Mouse (Mus musculus) megakaryocyte-erythroid progenitor cell, adult 5 weeks (primary cell): ENCODE results near the gene Rasgef1c. TPM values are rescaled to one million over a fixed set of nuclear protein-coding genes. Genes with fewer than 3 reads are reported as not detected.

Experiments
- polyA plus RNA-seq: library from polyadenylated mRNA; stranded (reverse); fragments of >175 nt; gene quantifications from 2 replicates; pipeline ENCODE4 v1.2.3, GENCODE M21; 2012

The Rasgef1c gene
- 0.28 and 0.48 TPM in 2 replicates for polyA plus RNA-seq

DNA sequence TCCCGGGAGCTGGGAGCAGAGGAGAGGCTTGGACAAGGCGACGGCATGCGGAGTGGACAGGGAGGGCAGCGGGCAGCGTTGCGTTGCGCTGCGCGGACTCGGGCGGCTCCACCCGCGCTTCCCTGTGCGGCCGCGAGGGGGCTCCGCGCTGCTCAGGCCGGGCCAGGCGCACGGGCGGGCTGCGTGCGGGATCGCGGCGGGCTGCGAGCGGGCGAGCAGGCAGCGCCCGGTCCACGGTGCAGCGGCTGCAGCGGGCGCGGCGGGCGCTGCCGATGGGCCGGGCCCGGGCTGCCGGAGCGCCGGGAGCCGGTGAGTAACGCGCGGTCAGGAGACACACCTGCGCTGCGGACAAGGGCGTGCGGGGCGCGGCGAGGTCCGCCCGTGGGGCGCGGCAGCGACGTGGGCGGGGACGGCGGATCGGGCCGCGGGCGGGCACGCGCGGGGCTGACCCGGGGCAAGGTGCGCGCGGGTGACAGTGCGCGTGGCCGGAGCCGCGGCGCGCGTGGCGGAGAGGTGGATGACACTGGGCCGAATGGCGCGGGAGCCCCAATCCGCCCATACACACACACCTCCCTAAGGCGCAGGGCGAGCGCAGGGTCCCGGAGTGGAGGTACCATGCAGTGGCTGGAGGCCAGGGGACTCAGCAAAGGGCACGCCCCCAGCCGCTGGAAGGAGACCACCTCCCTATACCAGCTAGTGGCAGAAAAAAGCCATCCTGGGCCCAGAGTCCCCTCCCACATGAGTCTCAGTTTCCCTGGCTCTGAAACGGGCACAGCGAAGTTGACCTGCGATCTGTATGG is at the start of gene Rasgef1c:
TSS of gene Rasgef1c (plus strand) at position 177 of the 800 bp plus-strand sequence.

DNA sequence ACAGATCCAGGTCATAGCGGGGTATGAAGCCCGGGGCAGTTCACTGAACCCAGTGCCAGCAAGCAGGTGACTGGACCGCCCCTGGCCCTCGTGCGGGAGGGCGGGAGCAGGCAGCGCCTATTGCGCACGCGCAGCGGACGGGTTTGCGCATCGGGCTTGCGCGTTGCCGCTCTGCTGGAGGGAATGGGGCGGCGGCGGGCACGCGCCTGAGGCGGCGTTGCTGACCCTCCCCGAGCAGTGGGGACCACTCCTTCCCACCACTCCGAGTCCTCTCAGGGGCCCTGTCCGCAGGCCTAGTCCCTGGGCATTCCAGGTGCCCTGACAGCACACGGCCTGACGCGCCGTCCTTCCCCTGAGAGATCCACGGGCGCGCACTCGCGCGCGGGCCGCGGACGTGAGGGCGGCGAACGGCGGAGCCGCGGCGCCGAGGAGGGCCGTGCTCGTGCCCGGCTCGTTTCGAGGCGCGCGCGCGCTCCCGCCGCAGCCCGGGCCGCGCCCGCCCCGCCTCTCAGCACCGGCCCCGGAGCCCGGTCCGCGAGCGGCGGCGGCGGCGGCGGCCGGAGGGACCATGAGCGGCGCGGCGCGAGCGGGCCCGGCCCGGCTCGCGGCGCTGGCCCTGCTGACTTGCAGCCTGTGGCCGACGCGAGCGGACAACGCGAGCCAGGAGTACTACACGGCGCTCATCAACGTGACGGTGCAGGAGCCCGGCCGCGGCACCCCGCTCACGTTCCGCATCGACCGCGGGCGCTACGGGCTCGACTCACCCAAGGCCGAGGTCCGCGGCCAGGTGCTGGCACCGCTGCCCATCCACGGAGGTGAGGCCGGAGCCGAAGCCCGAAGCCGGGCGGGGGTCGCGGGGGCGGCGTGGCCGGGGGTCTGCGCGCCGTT is 123.4 kb downstream of the Rasgef1c start, which contains the start of gene Rnf130:
TSS of gene Rnf130 (plus strand) at position 514 of the 888 bp plus-strand sequence.

Other genes starting within 250 kb of the Rasgef1c start
- 0.26 TPM in 1 of 2 replicates, not detected in the other for gene Scgb3a1, start 238.2 kb upstream of the Rasgef1c start, polyA plus RNA-seq
- 17.9 and 26.8 TPM in 2 replicates for gene Cnot6, start 189.1 kb upstream of the Rasgef1c start, polyA plus RNA-seq
- gene Gfpt2, start 107.7 kb upstream of the Rasgef1c start, polyA plus RNA-seq = 0.10 and 0.13 TPM in 2 replicates
- gene Mapk9, start 55.1 kb upstream of the Rasgef1c start, polyA plus RNA-seq = 9.4 and 11.7 TPM in 2 replicates
- gene Rnf130, start 123.5 kb downstream of the Rasgef1c start, polyA plus RNA-seq = 66.1 and 69.4 TPM in 2 replicates
- gene Tbc1d9b, start 229.6 kb downstream of the Rasgef1c start, polyA plus RNA-seq = 87.5 and 102 TPM in 2 replicates